ENCODE assay signal across 8 mouse cellular contexts in the genomic region with DNA sequence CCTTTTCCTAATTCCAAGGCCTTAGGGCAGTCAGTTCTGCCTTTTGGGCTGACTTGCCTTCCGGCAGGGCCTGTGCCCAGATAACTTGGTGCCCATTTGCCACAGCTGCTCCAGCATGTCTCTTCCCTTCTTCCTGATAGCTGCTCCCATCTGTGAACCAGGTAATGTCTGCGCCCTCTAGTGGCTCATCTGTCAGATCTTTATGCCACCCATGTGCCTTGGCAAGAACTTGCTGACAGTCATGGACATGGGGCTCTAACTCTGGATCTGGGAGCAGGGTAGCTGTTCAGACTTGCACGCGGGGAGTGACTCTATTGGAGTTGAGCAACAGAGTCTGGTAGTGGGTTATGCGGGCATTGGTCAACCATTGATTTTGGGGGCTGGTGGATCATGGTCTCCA.
DNase-seq lines count a peak whose midpoint lies in the region; ATAC-seq lines count a peak whose summit lies in the region.

No protein-coding gene starts in this region.

- ATAC-seq in CD4-positive, CD25-positive, alpha-beta regulatory T cell, adult 4 months, result no peak
- ATAC-seq in granulocyte monocyte progenitor cell, adult 5-6 weeks (replicated peaks; ENCODE audit: poor library complexity, severe bottlenecking), result 0 out of 2 replicates have a peak, but pooled peaks have one; percentile 14

- peak; percentile 4 for DNase-seq in CD4-positive, CD25-positive, alpha-beta regulatory T cell, adult 2 months (ENCODE audit: low read depth, low spot score)
- peak; percentile 7 for DNase-seq in layer of hippocampus, adult 9-10 months (ENCODE audit: low spot score)
- no peak for DNase-seq in layer of hippocampus, postnatal 14 days (ENCODE audit: low spot score in 2 of 2)
- peak; percentile 26 for DNase-seq in NIH3T3 (ENCODE audit: low read depth)
- DNase-seq in ovary, postnatal 36 days (ENCODE audit: low spot score), result peak; percentile 15
- DNase-seq in right cerebral cortex, postnatal 25 days, result no peak

Comparison
In these comparisons a context has a peak if more than half of its experiments do, and no peak if none do; other contexts are left out.
1. DNase-seq: peak in CD4-positive, CD25-positive, alpha-beta regulatory T cell, adult 2 months (single experiment), layer of hippocampus, adult 9-10 months (single experiment), NIH3T3 (single experiment) and ovary, postnatal 36 days (single experiment); none in layer of hippocampus, postnatal 14 days (0 of 2) and right cerebral cortex, postnatal 25 days (single experiment).